Mouse (Mus musculus): Measurements from ENCODE around the gene Xndc1. TPM values are rescaled to one million over a fixed set of nuclear protein-coding genes. Genes with fewer than 3 reads are reported as not detected.

The Xndc1 gene
- total RNA-seq, 2 experiments from 2014 or later: 20.4 to 22.5 TPM

GRCm38 (mm10) chr7:102116579-102117331 lies 51.4 kb downstream of the Xndc1 start, which contains the start of gene Chrna10:
Gene Chrna10, minus strand, starts transcription at chr7:102116828.
- intact Hi-C loops (cut with DNase I): no loop called here
- DNase-seq (ENCODE audit: low spot score in 2 of 2): peak in 1 of 2 experiments; percentile 48

GRCm38 (mm10) chr7:102117382-102117781 lies 52.1 kb downstream of the Xndc1 start:
- DNase-seq (ENCODE audit: low spot score in 2 of 2): no peak
- intact Hi-C loops (cut with DNase I): no loop called here

- intact Hi-C loops (cut with DNase I): no loop called here
- DNase-seq (ENCODE audit: low spot score in 2 of 2): no peak
Observed at GRCm38 (mm10) chr7:102120326-102120725, 55.0 kb downstream of the Xndc1 start.

GRCm38 (mm10) chr7:102132395-102132794 lies 67.1 kb downstream of the Xndc1 start:
- DNase-seq (ENCODE audit: low spot score in 2 of 2): no peak
- intact Hi-C loops (cut with DNase I): loop anchor here (5.0 kb wide), 2 partner anchors 35 to 50 kb away; no protein-coding TSS in a partner anchor

Other genes starting within 250 kb of the Xndc1 start
- gene Phox2a, start 247.2 kb upstream of the Xndc1 start, total RNA-seq (2021): not detected
- gene Inppl1, start 227.3 kb upstream of the Xndc1 start, total RNA-seq (2021): 10 to 100 TPM; 23.0 to 27.3 TPM
- gene Folr2, start 208.3 kb upstream of the Xndc1 start, total RNA-seq (2021): under 1 TPM; 0.76 to 0.83 TPM
- gene Anapc15, start 201.8 kb upstream of the Xndc1 start, total RNA-seq (2021): 10 to 100 TPM; 29.5 to 32.7 TPM
- gene Folr1, start 194.7 kb upstream of the Xndc1 start, total RNA-seq (2021): 1 to 10 TPM; 4.2 to 5.7 TPM
- gene Lamtor1, start 159.6 kb upstream of the Xndc1 start, total RNA-seq (2021): 100 to 1,000 TPM; 102 TPM
- gene Tomt, start 159.2 kb upstream of the Xndc1 start, total RNA-seq (2021): under 1 TPM in 1 of 2 experiments, not detected in 1; 0.11 TPM
- gene Lrrc51, start 131.6 kb upstream of the Xndc1 start, total RNA-seq (2021): 1 to 10 TPM; 3.9 to 4.5 TPM
- gene Numa1, start 131.4 kb upstream of the Xndc1 start, total RNA-seq (2021): 10 to 100 TPM; 58.5 to 60.8 TPM
- 1 to 10 TPM; 7.7 to 8.0 TPM for gene Il18bp, start 46.8 kb upstream of the Xndc1 start, total RNA-seq (2021)
- gene Rnf121, start within 50 bp of the Xndc1 start, total RNA-seq (2021): 10 to 100 TPM; 38.4 to 49.9 TPM
- 1 to 10 TPM; 1.4 to 1.8 TPM for gene Xntrpc, start 202 bp downstream of the Xndc1 start, total RNA-seq (2021)
- gene Trpc2, start 17.6 kb downstream of the Xndc1 start, total RNA-seq (2021): under 1 TPM; 0.74 to 0.77 TPM
- not detected for gene Art1, start 36.2 kb downstream of the Xndc1 start, total RNA-seq (2021)
- not detected for gene Art5, start 44.0 kb downstream of the Xndc1 start, total RNA-seq (2021)
- under 1 TPM; 0.18 to 0.55 TPM for gene Chrna10, start 51.3 kb downstream of the Xndc1 start, total RNA-seq (2021)
- 10 to 100 TPM; 32.2 to 37.2 TPM for gene Nup98, start 144.7 kb downstream of the Xndc1 start, total RNA-seq (2021)
- 10 to 100 TPM; 26.3 to 27.6 TPM for gene Pgap2, start 144.7 kb downstream of the Xndc1 start, total RNA-seq (2021)
- 10 to 100 TPM; 19.5 to 26.0 TPM for gene Rhog, start 190.5 kb downstream of the Xndc1 start, total RNA-seq (2021)
- gene Stim1, start 202.3 kb downstream of the Xndc1 start, total RNA-seq (2021): 10 to 100 TPM; 84.7 to 88.7 TPM